Mouse (Mus musculus) bone marrow macrophage, adult 2 months (primary cell): ENCODE results near the gene Tcaim.
"Not testable (repeated sequence)": the region's sequence is repeated elsewhere in the genome, so short reads cannot be mapped to it uniquely, and the experiment has no call there.

Source experiments
- CTCF ChIP-seq: IDR thresholded peaks from 2 replicates; pipeline ENCODE4 v1.5.1; 2012; ENCODE audit warnings: low read depth, mild to moderate bottlenecking, low read length, moderate library complexity
- POLR2A ChIP-seq: IDR thresholded peaks from 2 replicates; pipeline ENCODE4 v1.6.1; 2012; ENCODE audit warnings: mild to moderate bottlenecking, low read depth, low read length, borderline replicate concordance

GRCm38 (mm10) chr9:122847811-122848311, 42.5 kb downstream of the Tcaim start:
- TF ChIP-seq CTCF, POLR2A: not testable (repeated sequence)
